Mouse (Mus musculus) embryonic facial prominence, embryonic 15.5 days (tissue): ENCODE measurements around the gene Mocs2. TPM values are rescaled to one million over a fixed set of nuclear protein-coding genes. Genes with fewer than 3 reads are reported as not detected.

ENCODE experiments used
- ATAC-seq: fragments of 200-750 bp; cut with Nextera tagmentation; 2 replicates; pipeline ENCODE4 v1.8.0; 2017; ENCODE audit warnings: low read depth, moderate TSS enrichment; ENCODE audit not compliant: insufficient number of reproducible peaks, low FRiP score, low TSS enrichment
- H3K27ac ChIP-seq: fragments of 300-500 bp; sonication (generic); replicated peaks from 2 replicates; pipeline ENCODE4 v1.5.1; 2015; ENCODE audit warnings: mild to moderate bottlenecking, inconsistent platforms
- H3K27me3 ChIP-seq: fragments of 300-500 bp; sonication (generic); 2 replicates; pipeline ENCODE4 v1.6.1; 2015; ENCODE audit warnings: inconsistent platforms
- H3K36me3 ChIP-seq: fragments of 300-500 bp; sonication (generic); 2 replicates; pipeline ENCODE4 v1.6.1; 2015; ENCODE audit warnings: mild to moderate bottlenecking, inconsistent platforms
- H3K4me1 ChIP-seq: fragments of 300-500 bp; sonication (generic); 2 replicates; pipeline ENCODE4 v1.6.1; 2015; ENCODE audit warnings: inconsistent platforms
- H3K4me2 ChIP-seq: fragments of 300-500 bp; sonication (generic); replicated peaks from 2 replicates; pipeline ENCODE4 v1.6.1; 2015; ENCODE audit warnings: mild to moderate bottlenecking, inconsistent platforms
- H3K4me3 ChIP-seq: fragments of 300-500 bp; sonication (generic); replicated peaks from 2 replicates; pipeline ENCODE4 v1.5.1; 2015; ENCODE audit warnings: mild to moderate bottlenecking, inconsistent platforms
- H3K9ac ChIP-seq: fragments of 300-500 bp; sonication (generic); 2 replicates; pipeline ENCODE4 v1.6.1; 2015; ENCODE audit warnings: inconsistent platforms
- H3K9me3 ChIP-seq: fragments of 300-500 bp; sonication (generic); replicated peaks from 2 replicates; pipeline ENCODE4 v1.6.1; 2016; ENCODE audit warnings: inconsistent platforms
- WGBS: fragments of 180-500 bp; shearing (Covaris S2); methylation state at CpG from one replicate; pipeline ENCODE4 v1.1.7; 2015; 5-methylcytosine and 5-hydroxymethylcytosine counted together
- polyA plus RNA-seq: library from polyadenylated mRNA; unstranded; fragments of >200 nt; fragmentation: Nextera tagmentation; extraction: Ambion mirVana; gene quantifications from 2 replicates; pipeline ENCODE4 v1.2.1, GENCODE M21; 2015

Gene Mocs2
- polyA plus RNA-seq, 1 experiment from 2014 or later = 104 TPM

GRCm38 (mm10) chr13:114854023-114854422 is 36.0 kb downstream of the Mocs2 start:
- no peak overlapping the region for H3K27ac ChIP-seq
- no peak overlapping the region for H3K4me2 ChIP-seq
- no peaks in the 10 kb centered on the region for H3K36me3 ChIP-seq
- H3K9me3 ChIP-seq = no peaks in the 10 kb centered on the region
- 88% methylated on average over 6 of the region's 6 CpGs for WGBS
- 0 out of 2 replicates have a peak, but pooled peaks cover 2% of the 10 kb centered on the region for H3K4me1 ChIP-seq
- ATAC-seq = no peak
- no peaks in the 10 kb centered on the region for H3K27me3 ChIP-seq
- no peak overlapping the region for H3K9ac ChIP-seq
- no peak overlapping the region for H3K4me3 ChIP-seq

GRCm38 (mm10) chr13:114854428-114854827 is 36.4 kb downstream of the Mocs2 start:
- Histone ChIP-seq H3K4me2 (no peak overlapping the region), H3K9me3 (no peaks in the 10 kb centered on the region), H3K36me3 (no peaks in the 10 kb centered on the region), H3K27ac (no peak overlapping the region), H3K27me3 (no peaks in the 10 kb centered on the region), H3K4me1 (0 out of 2 replicates have a peak, but pooled peaks cover 2% of the 10 kb centered on the region), H3K9ac (no peak overlapping the region), H3K4me3 (no peak overlapping the region)
- 88% methylated on average over 3 of the region's 3 CpGs for WGBS
- ATAC-seq = no peak

- 22% methylated on average over 15 of the region's 15 CpGs for WGBS
- Histone ChIP-seq H3K27me3 (no peaks in the 10 kb centered on the region), H3K9me3 (no peaks in the 10 kb centered on the region), H3K4me1 (0 out of 2 replicates have a peak, but pooled peaks cover 2% of the 10 kb centered on the region), H3K4me3 (no peak overlapping the region), H3K4me2 (no peak overlapping the region), H3K36me3 (no peaks in the 10 kb centered on the region), H3K27ac (no peak overlapping the region), H3K9ac (no peak overlapping the region)
- ATAC-seq = no peak
These were observed 37.7 kb downstream of the Mocs2 start for GRCm38 (mm10) chr13:114855573-114856268.

DNA sequence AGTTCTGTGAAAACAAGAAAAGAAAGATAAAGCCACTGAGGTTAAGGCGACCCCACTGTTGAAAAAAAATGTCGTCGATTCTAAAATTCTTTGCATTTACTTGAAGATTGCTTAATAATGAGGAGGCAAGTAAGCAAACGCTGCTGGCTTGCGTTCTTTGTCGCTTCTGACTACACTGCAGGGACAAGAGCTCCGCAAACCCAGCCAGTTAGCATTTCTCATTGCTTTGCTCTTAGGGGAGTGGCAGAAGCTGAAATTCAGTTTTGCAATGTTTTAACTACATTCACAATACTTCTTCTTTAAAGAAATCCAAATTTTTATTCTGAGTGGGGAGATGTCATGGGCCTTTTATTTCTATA is 38.2 kb downstream of the Mocs2 start:
- H3K9me3 ChIP-seq = no peaks in the 10 kb centered on the region
- no peak overlapping the region for H3K27ac ChIP-seq
- 41% methylated on average over 7 of the region's 7 CpGs for WGBS
- no peak for ATAC-seq
- no peaks in the 10 kb centered on the region for H3K27me3 ChIP-seq
- H3K4me3 ChIP-seq = no peak overlapping the region
- no peak overlapping the region for H3K9ac ChIP-seq
- H3K36me3 ChIP-seq = no peaks in the 10 kb centered on the region
- no peak overlapping the region for H3K4me2 ChIP-seq
- 0 out of 2 replicates have a peak, but pooled peaks cover 2% of the 10 kb centered on the region for H3K4me1 ChIP-seq

- no peaks in the 10 kb centered on the region for H3K36me3 ChIP-seq
- no peak for ATAC-seq
- H3K4me2 ChIP-seq = no peak overlapping the region
- no peak overlapping the region for H3K27ac ChIP-seq
- 0 out of 2 replicates have a peak, but pooled peaks cover 2% of the 10 kb centered on the region for H3K4me1 ChIP-seq
- WGBS = 82% methylated on average over 4 of the region's 4 CpGs
- no peak overlapping the region for H3K9ac ChIP-seq
- H3K9me3 ChIP-seq = no peaks in the 10 kb centered on the region
- H3K27me3 ChIP-seq = no peaks in the 10 kb centered on the region
- H3K4me3 ChIP-seq = no peak overlapping the region
These were observed 39.5 kb downstream of the Mocs2 start for GRCm38 (mm10) chr13:114857525-114857924.

DNA sequence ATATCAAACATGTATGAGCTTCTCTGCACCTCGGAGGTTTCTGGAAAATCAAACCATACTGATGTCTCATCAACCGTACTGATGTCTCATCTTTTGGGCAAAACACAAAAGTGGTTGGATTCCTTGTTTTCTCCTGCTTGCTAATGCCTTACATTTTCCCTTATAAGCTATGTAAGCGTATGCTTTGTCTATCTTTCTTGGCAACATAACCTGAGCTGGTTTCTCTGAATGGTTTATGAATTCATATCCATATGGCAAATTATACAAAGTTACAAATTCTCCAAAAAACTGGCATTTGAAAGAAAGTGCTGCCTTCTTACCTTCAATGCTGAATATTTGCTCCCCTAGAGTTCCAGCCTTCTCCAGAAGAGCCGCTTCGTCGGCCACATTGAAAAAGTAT is 56.7 kb downstream of the Mocs2 start:
- H3K9me3 ChIP-seq = no peaks in the 10 kb centered on the region
- H3K4me2 ChIP-seq = no peak overlapping the region
- no peak overlapping the region for H3K4me3 ChIP-seq
- no peak for ATAC-seq
- no peak overlapping the region for H3K9ac ChIP-seq
- no peaks in the 10 kb centered on the region for H3K36me3 ChIP-seq
- H3K27ac ChIP-seq = no peak overlapping the region
- WGBS = 91% methylated on average over 6 of the region's 6 CpGs
- H3K4me1 ChIP-seq = no peaks in the 10 kb centered on the region
- no peaks in the 10 kb centered on the region for H3K27me3 ChIP-seq

- no peak for ATAC-seq
These were observed 58.0 kb downstream of the Mocs2 start for GRCm38 (mm10) chr13:114876005-114876520.

DNA sequence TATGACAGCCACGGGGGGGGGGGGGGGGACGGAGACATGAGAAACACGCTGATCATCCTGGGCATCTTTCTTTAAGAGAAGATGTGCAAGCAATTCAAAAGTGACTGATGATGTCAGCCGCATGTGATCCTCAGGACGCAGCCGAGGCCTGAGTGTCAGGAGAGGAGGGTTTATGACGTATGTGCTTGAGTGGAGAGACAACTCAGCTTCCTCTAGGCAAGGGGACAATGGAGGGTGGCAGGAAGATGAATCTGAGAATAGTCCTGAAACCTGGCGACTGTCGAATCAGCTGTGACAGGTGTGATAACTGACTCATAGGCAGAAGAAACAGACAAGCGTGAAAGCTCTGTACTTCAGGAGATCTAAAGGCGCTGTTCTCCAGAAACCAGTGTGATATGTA is 60.6 kb downstream of the Mocs2 start:
- no peaks in the 10 kb centered on the region for H3K4me1 ChIP-seq
- no peak overlapping the region for H3K4me2 ChIP-seq
- H3K9me3 ChIP-seq = no peaks in the 10 kb centered on the region
- H3K27ac ChIP-seq = no peak overlapping the region
- H3K4me3 ChIP-seq = no peak overlapping the region
- 85% methylated on average over 11 of the region's 11 CpGs for WGBS
- H3K36me3 ChIP-seq = no peaks in the 10 kb centered on the region
- ATAC-seq = no peak
- H3K27me3 ChIP-seq = no peaks in the 10 kb centered on the region
- H3K9ac ChIP-seq = no peak overlapping the region

More at GRCm38 (mm10) chr13:114876005-114876520, 58.0 kb downstream of the Mocs2 start:
- Histone ChIP-seq H3K27ac (no peak overlapping the region), H3K9me3 (no peaks in the 10 kb centered on the region), H3K4me2 (no peak overlapping the region), H3K9ac (no peak overlapping the region), H3K4me1 (no peaks in the 10 kb centered on the region), H3K27me3 (no peaks in the 10 kb centered on the region), H3K36me3 (no peaks in the 10 kb centered on the region), H3K4me3 (no peak overlapping the region)
- WGBS = 76% methylated on average over 2 of the region's 2 CpGs

Other genes starting within 250 kb of the Mocs2 start
- 3.4 and 3.5 TPM in 2 replicates for gene Itga2, start 113.9 kb downstream of the Mocs2 start, polyA plus RNA-seq